Mouse (Mus musculus): ENCODE measurements around the gene Gm14744.
"Not testable (repeated sequence)": the region's sequence is repeated elsewhere in the genome, so short reads cannot be mapped to it uniquely, and the experiment has no call there.

Gm14744 gene

GRCm38 (mm10) chrX:77864458-77864857 lies at the start of gene Gm14744:
Gene Gm14744, plus strand, starts transcription at chrX:77864758.
- DNase-seq (ENCODE audit: low read depth) = not testable (repeated sequence)

- no peak for DNase-seq (ENCODE audit: low read depth)
Observed at GRCm38 (mm10) chrX:77853523-77853922, 11.0 kb upstream of the Gm14744 start, which contains the start of gene Pbsn. Gene Pbsn, minus strand, starts transcription at chrX:77853623.

- not testable (repeated sequence) for DNase-seq (ENCODE audit: low read depth)
Observed at GRCm38 (mm10) chrX:77880033-77880432, 15.5 kb downstream of the Gm14744 start.
